Mouse (Mus musculus) layer of hippocampus, adult 9-10 months (tissue): ENCODE measurements around the gene Plxnc1.
A peak's percentile ranks its signal among the peaks of the same experiment; 100 is the strongest.

Experiments used
- DNase-seq: peaks from one replicate; pipeline ENCODE4 v3.0.0; 2022; ENCODE audit warnings: low spot score

The Plxnc1 gene

GRCm38 (mm10) chr10:94866995-94867856 is 77.4 kb downstream of the Plxnc1 start:
- DNase-seq: no peak

GRCm38 (mm10) chr10:94865206-94865605 is 79.4 kb downstream of the Plxnc1 start:
- no peak for DNase-seq

- no peak for DNase-seq
These were observed 80.3 kb downstream of the Plxnc1 start for GRCm38 (mm10) chr10:94864199-94864928.

- no peak for DNase-seq
These were observed 81.4 kb downstream of the Plxnc1 start for GRCm38 (mm10) chr10:94863251-94863650.

- no peak for DNase-seq
These were observed 83.8 kb downstream of the Plxnc1 start for GRCm38 (mm10) chr10:94860870-94861269.

GRCm38 (mm10) chr10:94858277-94859033 is 86.2 kb downstream of the Plxnc1 start:
- no peak for DNase-seq

- no peak for DNase-seq
These were observed 94.1 kb downstream of the Plxnc1 start for GRCm38 (mm10) chr10:94850565-94850964.

- DNase-seq: no peak
These were observed 94.7 kb downstream of the Plxnc1 start for GRCm38 (mm10) chr10:94849930-94850329.

GRCm38 (mm10) chr10:94849360-94849759 is 95.3 kb downstream of the Plxnc1 start:
- DNase-seq: no peak

- DNase-seq: no peak
These were observed 96.3 kb downstream of the Plxnc1 start for GRCm38 (mm10) chr10:94848344-94848743.

- no peak for DNase-seq
These were observed 98.0 kb downstream of the Plxnc1 start for GRCm38 (mm10) chr10:94846501-94847105.

GRCm38 (mm10) chr10:94844692-94845091 is 99.9 kb downstream of the Plxnc1 start:
- DNase-seq: no peak

GRCm38 (mm10) chr10:94835874-94836273 is 108.8 kb downstream of the Plxnc1 start:
- DNase-seq: no peak

GRCm38 (mm10) chr10:94829407-94829806 is 115.2 kb downstream of the Plxnc1 start:
- peak; percentile 41 for DNase-seq

- DNase-seq: no peak
These were observed 115.9 kb downstream of the Plxnc1 start for GRCm38 (mm10) chr10:94828734-94829230.

GRCm38 (mm10) chr10:94827890-94828733 is 116.5 kb downstream of the Plxnc1 start:
- DNase-seq: no peak

GRCm38 (mm10) chr10:94827325-94827724 is 117.3 kb downstream of the Plxnc1 start:
- no peak for DNase-seq

GRCm38 (mm10) chr10:94826436-94826835 is 118.2 kb downstream of the Plxnc1 start:
- no peak for DNase-seq

- DNase-seq: no peak
These were observed 118.7 kb downstream of the Plxnc1 start for GRCm38 (mm10) chr10:94825951-94826350.

GRCm38 (mm10) chr10:94823971-94824760 is 120.5 kb downstream of the Plxnc1 start:
- no peak for DNase-seq
